Mouse (Mus musculus) G1E (cell line): ENCODE measurements around the gene Myo10.

Experiments used
- CTCF ChIP-seq: IDR thresholded peaks from 2 replicates; pipeline ENCODE4 v1.5.1; 2012; ENCODE audit warnings: low read depth, low read length, inconsistent platforms, mixed read lengths
- POLR2AphosphoS5 ChIP-seq: IDR thresholded peaks from 2 replicates; pipeline ENCODE4 v1.6.1; 2012; ENCODE audit warnings: low read depth, low read length, inconsistent platforms; ENCODE audit not compliant: insufficient replicate concordance

GRCm38 (mm10) chr15:25752597-25752996 is 130.3 kb downstream of the Myo10 start:
- TF ChIP-seq POLR2AphosphoS5 (no peak), CTCF (no peak)
